Mouse (Mus musculus): ENCODE data around the gene Dab1. TPM values are rescaled to one million over a fixed set of nuclear protein-coding genes. Genes with fewer than 3 reads are reported as not detected.

Dab1 gene
- polyA plus RNA-seq (2012; ENCODE audit: insufficient read depth, insufficient read length, low replicate concordance, missing spikeins) = not detected in 2 replicates

DNA sequence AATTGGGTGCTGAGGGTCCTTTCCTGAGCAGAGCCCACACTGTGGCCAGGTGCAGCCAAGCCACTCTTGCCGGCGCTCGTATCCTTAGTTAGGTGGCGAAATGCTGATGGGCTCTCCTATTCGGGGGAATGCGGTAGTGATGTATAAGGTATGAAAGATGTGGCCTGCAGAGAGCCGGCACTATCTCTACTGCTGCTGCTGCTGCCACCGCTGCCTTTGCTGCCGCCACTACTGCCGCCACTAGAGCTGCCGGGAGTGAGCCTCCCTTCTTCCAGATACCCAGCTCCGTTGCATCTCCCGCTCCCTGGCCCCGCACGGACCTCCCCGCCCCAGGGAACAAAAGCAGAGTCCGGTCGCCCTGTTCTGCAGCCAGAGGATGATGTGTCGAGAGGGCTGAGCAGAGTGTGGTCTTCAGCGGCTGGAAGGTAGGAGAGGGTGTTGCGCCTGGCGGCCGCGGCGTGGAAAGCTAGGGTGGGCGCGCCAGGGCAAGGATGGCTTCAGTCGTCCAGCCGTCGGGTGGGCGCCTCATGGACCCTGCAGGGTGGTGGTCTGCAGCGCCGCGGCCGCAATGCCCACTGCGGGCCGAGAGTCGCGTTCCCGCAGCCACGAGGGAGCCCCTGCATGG is at the start of gene Dab1:
Dab1 (plus strand) TSS at position 39 of the 625 bp plus-strand sequence.
- Histone ChIP-seq H3K4me3 (ENCODE audit: insufficient read depth, low read depth, low read length) (peak within 1 kb of the TSS; percentile 67), H3K27ac (ENCODE audit: insufficient read depth, low read depth, low read length) (peak within 1 kb of the TSS; percentile 67), H3K4me1 (ENCODE audit: control insufficient read depth, insufficient read depth, low read length) (peaks cover 7% of the 10 kb centered on the region)
- 1% methylated on average over 41 of the region's 41 CpGs for WGBS
- peak; percentile 46; the same call in 1 of the 2 replicates for TF ChIP-seq POLR2A (IDR thresholded peaks at IDR 0.05; ENCODE audit: insufficient read depth, low read depth, low read length)
- no peak for TF ChIP-seq CTCF (IDR thresholded peaks at IDR 0.05; ENCODE audit: insufficient read depth, low read depth, low read length)

DNA sequence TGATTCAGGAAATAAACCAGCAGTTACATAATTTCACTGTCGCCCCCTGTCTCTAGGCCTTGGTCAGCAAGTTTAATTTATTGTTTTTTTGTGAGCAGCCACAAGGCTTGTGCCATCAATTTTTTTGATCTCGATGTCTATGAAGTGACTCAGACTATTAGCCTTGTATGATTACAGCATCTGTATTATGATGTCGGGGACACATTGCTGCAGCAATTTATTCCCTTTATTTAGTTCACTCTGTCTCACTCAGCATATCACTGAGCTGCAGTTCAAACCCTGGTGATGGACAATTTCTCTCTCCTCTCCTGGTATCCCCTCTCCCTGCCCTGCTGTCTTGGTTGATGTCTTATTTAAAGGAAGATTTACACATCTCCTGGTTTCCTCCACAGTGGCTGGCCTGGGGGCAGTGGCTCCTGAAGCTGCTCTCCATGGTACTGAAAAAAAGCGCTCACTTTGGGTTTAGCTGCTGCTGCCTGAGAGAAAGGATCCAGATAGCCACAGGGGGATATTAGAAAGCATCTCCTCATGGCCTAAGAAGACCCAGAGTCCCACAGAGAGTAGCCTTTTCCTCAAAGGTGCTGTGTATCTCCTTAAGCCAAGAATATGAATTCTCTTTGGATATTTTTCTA is 47.3 kb upstream of the Dab1 start:
- Histone ChIP-seq H3K27ac (ENCODE audit: insufficient read depth, low read depth, low read length) (no peak overlapping the region), H3K4me3 (ENCODE audit: insufficient read depth, low read depth, low read length) (no peak overlapping the region), H3K4me1 (ENCODE audit: control insufficient read depth, insufficient read depth, low read length) (no peaks in the 10 kb centered on the region)
- TF ChIP-seq CTCF (IDR thresholded peaks at IDR 0.05; ENCODE audit: insufficient read depth, low read depth, low read length) (no peak), POLR2A (IDR thresholded peaks at IDR 0.05; ENCODE audit: insufficient read depth, low read depth, low read length) (no peak)
- 83% methylated on average over 4 of the region's 4 CpGs for WGBS

DNA sequence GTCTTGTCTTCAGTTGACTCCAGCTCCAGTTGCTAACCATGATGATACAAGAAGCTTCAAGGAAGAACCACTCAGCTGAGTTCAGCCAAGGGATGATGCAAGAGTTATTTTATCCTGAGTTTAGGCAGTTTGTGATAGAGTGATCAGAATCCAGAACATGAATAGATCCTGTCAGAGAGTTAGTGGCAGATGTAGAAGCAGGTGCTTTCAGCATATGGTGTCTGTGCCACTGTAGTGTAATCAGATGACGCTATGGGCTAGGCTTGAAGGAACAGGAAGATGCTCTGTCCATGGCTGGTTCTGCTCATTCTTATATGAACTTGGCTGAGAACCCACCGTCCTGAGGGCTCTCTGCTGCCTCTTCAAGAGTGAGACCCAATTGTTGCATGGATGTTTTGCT is 43.6 kb upstream of the Dab1 start:
- H3K4me3 ChIP-seq (ENCODE audit: insufficient read depth, low read depth, low read length) = no peak overlapping the region
- TF ChIP-seq CTCF (IDR thresholded peaks at IDR 0.05; ENCODE audit: insufficient read depth, low read depth, low read length) (no peak), POLR2A (IDR thresholded peaks at IDR 0.05; ENCODE audit: insufficient read depth, low read depth, low read length) (no peak)
- no peak overlapping the region for H3K27ac ChIP-seq (ENCODE audit: insufficient read depth, low read depth, low read length)
- WGBS = 91% methylated on average over 2 of the region's 2 CpGs
- H3K4me1 ChIP-seq (ENCODE audit: control insufficient read depth, insufficient read depth, low read length) = peaks cover 13% of the 10 kb centered on the region

DNA sequence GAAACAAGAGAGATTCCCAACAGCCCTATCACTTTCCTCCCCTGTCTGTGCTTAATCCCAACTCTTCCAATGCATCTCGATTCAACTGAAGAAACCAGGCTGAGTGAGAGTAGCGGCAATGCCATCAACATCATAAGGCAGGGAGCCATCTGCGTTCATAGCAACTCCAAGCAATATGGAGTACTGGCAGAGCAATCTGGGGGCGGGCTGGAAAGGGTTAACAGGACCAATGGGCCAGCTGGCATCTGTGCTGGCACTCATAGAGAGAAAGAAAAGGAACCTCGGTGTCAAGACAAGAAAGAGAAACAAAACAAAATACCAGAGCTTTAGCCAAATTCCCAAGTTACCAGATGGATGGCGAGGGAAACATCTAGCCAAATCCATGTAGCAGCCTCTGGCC is 42.9 kb upstream of the Dab1 start:
- 72% methylated on average over 6 of the region's 6 CpGs for WGBS
- no peak for TF ChIP-seq CTCF (IDR thresholded peaks at IDR 0.05; ENCODE audit: insufficient read depth, low read depth, low read length)
- TF ChIP-seq POLR2A (IDR thresholded peaks at IDR 0.05; ENCODE audit: insufficient read depth, low read depth, low read length) = no peak
- no peak overlapping the region for H3K27ac ChIP-seq (ENCODE audit: insufficient read depth, low read depth, low read length)
- peaks cover 14% of the 10 kb centered on the region for H3K4me1 ChIP-seq (ENCODE audit: control insufficient read depth, insufficient read depth, low read length)
- no peak overlapping the region for H3K4me3 ChIP-seq (ENCODE audit: insufficient read depth, low read depth, low read length)

DNA sequence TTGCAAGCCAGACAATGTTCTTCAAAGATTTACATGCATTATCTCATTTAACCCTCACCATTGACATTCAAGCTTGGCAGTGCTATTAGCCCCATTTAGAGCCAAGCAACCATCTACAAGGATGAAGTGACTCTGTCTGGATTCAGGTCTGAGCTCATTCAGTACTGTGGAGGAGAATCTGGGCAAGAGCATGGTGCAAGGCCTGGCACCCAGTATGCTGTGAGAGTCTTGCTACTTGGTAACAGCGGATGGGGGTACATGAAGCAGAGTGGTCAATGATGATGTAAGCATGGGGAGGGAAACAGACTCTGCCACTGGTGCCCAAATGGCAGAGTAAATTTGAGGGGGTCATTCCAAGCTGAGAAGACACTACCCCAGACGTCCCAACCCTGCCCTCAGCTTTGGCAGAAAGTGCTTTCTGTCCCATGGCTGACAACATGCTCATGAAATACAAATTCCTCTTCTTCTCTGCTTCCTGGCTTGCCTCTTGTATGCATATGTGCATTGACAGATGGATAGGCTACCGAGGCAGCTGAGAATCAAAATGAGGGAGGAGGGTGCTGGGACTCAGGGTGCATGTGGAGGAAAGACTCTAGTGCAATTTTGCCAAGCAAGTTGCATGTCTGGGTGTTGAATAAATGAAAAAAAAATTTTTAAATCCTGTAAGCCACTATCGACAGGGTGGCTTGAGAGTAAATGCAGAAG is 41.9 kb upstream of the Dab1 start:
- Histone ChIP-seq H3K27ac (ENCODE audit: insufficient read depth, low read depth, low read length) (no peak overlapping the region), H3K4me3 (ENCODE audit: insufficient read depth, low read depth, low read length) (no peak overlapping the region), H3K4me1 (ENCODE audit: control insufficient read depth, insufficient read depth, low read length) (peaks cover 14% of the 10 kb centered on the region)
- no peak for TF ChIP-seq CTCF (IDR thresholded peaks at IDR 0.05; ENCODE audit: insufficient read depth, low read depth, low read length)
- TF ChIP-seq POLR2A (IDR thresholded peaks at IDR 0.05; ENCODE audit: insufficient read depth, low read depth, low read length) = no peak
- WGBS = 77% methylated on average over 4 of the region's 4 CpGs

DNA sequence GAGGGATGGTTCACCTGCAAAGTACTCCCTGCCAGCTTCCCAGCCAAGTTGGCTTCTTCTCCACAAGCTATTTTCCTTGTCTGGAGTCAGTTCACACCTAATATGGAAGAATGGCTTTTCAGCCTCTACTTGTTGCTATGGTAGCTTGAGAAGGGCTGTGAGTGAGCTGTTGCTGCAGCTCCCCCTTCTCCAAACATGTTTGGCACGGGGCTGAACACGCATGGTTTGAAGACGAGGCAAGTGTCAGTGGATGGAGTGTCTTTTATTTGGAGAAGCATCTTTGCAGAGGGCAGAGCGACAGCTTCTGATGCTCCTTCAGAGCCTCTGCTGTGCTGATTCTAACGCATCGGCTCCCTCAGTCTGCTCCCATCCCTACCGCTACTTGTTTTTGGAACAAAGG is 41.3 kb upstream of the Dab1 start:
- TF ChIP-seq CTCF (IDR thresholded peaks at IDR 0.05; ENCODE audit: insufficient read depth, low read depth, low read length) (no peak), POLR2A (IDR thresholded peaks at IDR 0.05; ENCODE audit: insufficient read depth, low read depth, low read length) (no peak)
- 66% methylated on average over 7 of the region's 7 CpGs for WGBS
- Histone ChIP-seq H3K4me3 (ENCODE audit: insufficient read depth, low read depth, low read length) (no peak overlapping the region), H3K27ac (ENCODE audit: insufficient read depth, low read depth, low read length) (no peak overlapping the region), H3K4me1 (ENCODE audit: control insufficient read depth, insufficient read depth, low read length) (peaks cover 14% of the 10 kb centered on the region)

DNA sequence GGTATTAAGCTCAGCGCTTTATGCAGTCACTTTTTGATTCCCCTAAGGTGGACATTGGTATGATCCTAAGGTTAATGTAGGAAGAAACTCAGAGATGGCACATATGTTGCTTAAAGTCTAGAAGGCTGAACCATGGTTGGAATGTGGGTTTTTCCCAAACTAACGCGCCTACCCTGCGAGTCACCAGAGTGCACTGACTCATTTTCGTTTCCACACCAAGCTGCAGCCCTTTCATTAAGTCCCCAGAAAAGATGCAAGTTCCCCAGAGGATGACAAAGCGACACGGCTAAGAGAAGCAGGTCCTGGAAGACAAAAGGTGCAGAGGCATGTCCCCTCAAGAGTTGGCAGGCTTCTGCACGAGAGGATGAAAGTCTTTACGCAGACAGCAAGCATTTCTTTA is 39.1 kb upstream of the Dab1 start:
- Histone ChIP-seq H3K4me3 (ENCODE audit: insufficient read depth, low read depth, low read length) (no peak overlapping the region), H3K4me1 (ENCODE audit: control insufficient read depth, insufficient read depth, low read length) (peaks cover 14% of the 10 kb centered on the region), H3K27ac (ENCODE audit: insufficient read depth, low read depth, low read length) (peak overlapping the region; percentile 83; the same call in 1 of the 2 replicates)
- TF ChIP-seq CTCF (IDR thresholded peaks at IDR 0.05; ENCODE audit: insufficient read depth, low read depth, low read length) (no peak), POLR2A (IDR thresholded peaks at IDR 0.05; ENCODE audit: insufficient read depth, low read depth, low read length) (no peak)
- 47% methylated on average over 9 of the region's 9 CpGs for WGBS

DNA sequence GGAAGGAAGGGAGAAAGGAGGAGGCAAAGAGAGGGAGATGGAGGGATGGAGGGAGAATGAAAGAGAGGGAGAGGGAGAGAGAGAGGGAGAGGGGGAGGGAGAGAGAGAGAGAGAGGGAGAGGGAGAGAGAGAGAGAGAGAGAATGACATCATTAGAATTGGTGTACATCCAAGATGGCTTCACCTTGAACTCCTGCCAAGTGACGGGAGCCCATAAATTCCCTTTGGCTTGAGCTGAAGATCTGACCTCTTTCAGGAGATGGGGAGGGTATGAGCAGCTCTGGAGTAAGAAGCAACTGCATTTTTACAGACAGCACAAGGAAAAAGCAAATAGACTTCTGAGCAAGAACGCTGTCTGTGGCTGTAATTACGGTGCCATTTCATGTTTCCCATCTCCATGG is 4.1 kb upstream of the Dab1 start:
- no peak overlapping the region for H3K4me3 ChIP-seq (ENCODE audit: insufficient read depth, low read depth, low read length)
- TF ChIP-seq CTCF (IDR thresholded peaks at IDR 0.05; ENCODE audit: insufficient read depth, low read depth, low read length) (no peak), POLR2A (IDR thresholded peaks at IDR 0.05; ENCODE audit: insufficient read depth, low read depth, low read length) (no peak)
- 61% methylated on average over 3 of the region's 3 CpGs for WGBS
- H3K4me1 ChIP-seq (ENCODE audit: control insufficient read depth, insufficient read depth, low read length) = no peaks in the 10 kb centered on the region; the same call in 1 of the 2 replicates
- no peak overlapping the region for H3K27ac ChIP-seq (ENCODE audit: insufficient read depth, low read depth, low read length)

DNA sequence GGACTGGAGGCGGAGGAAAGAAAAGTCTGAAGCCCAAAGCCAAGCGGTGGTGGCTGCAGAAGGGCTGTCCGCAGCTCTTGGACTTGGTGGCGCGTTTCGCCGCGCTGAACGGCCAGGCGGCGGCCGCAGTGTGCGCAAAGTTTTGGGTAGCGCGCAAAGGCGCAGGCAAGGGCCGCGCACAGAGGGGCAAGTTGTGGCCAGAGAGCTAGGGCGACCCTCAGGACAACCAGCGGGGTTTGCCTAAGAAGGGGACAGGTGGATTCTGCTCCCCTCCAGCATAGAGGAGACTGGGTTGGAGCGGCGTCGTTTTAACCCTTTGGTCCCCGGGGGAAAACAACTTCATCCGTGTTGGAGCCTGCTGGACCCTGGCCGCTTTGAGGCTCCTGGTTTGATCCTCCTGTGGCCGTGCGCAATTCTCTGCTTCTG is 800 bp downstream of the Dab1 start:
- peaks cover 7% of the 10 kb centered on the region for H3K4me1 ChIP-seq (ENCODE audit: control insufficient read depth, insufficient read depth, low read length)
- no peak for TF ChIP-seq POLR2A (IDR thresholded peaks at IDR 0.05; ENCODE audit: insufficient read depth, low read depth, low read length)
- no peak for TF ChIP-seq CTCF (IDR thresholded peaks at IDR 0.05; ENCODE audit: insufficient read depth, low read depth, low read length)
- under 1% methylated on average over 28 of the region's 28 CpGs for WGBS
- peak overlapping the region; percentile 67 for H3K4me3 ChIP-seq (ENCODE audit: insufficient read depth, low read depth, low read length)
- H3K27ac ChIP-seq (ENCODE audit: insufficient read depth, low read depth, low read length) = peak overlapping the region; percentile 67

All from olfactory bulb, adult 2 months (tissue).